Mouse (Mus musculus) skeletal muscle tissue, adult 2 months (tissue): ENCODE measurements around the gene P4ha3.

ENCODE experiments used
- DNase-seq: peaks from one replicate; pipeline ENCODE4 v3.0.0-alpha.2; 2012; ENCODE audit warnings: low read depth, low spot score

P4ha3 gene

GRCm38 (mm10) chr7:100305894-100306293 is 20.6 kb downstream of the P4ha3 start:
- DNase-seq: no peak

DNA sequence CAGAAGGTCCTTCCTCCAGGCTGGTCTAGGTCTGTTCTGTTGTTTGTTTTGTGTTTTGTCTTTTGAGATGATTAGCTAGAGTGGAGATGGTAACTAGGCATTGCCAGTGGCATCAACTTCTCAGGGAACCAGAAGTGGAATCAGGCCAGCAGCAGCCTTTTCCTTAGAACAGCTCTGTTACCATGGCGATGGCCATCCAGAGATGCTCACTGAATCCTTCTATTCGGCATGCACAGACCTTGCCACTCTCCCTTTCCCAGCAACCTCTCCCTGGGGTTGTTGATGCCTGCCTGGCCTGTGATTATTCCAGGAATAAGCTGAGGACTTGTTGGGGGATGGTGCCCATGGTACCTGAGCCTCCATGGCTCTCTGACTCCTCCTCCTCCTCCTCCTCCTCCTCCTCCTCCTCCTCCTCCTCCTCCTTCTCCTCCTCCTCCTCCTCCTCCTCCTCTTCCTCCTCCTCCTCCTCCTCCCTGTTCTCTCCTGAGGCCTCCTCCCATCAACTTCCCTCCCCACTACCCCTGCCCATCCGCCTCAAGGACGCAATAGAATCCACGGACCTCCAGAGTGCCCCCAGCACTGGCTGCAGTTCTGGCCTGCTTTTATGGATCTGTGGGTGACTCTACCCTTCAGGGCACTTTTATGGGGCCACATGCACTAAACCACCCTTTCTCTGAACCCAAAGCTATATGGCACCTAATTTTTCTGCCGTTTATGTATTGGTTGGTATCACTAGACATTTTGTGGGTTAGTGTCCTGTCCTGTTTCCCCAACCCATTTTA is 22.7 kb downstream of the P4ha3 start:
- no peak for DNase-seq

DNA sequence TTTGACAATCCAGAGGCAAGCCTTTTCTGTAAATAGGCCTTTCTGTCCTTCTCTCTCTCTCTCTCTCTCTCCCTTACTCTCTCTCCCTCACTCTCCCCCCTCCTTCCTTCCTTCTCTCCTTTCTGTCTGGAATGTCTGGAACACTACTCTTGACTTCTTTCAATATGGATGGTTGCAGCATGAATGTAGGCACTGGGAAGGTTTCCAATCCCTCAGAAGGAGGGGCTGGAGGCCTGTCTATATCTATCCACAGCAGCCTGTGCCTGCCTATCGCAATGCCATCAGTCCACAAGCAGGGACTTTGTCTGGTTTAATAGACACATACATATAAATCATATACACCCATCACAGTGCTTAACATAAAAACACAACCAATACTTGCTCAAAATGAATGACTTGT is 23.9 kb downstream of the P4ha3 start:
- DNase-seq: no peak

- DNase-seq: no peak
These were observed 24.4 kb downstream of the P4ha3 start for GRCm38 (mm10) chr7:100309679-100310078.

DNA sequence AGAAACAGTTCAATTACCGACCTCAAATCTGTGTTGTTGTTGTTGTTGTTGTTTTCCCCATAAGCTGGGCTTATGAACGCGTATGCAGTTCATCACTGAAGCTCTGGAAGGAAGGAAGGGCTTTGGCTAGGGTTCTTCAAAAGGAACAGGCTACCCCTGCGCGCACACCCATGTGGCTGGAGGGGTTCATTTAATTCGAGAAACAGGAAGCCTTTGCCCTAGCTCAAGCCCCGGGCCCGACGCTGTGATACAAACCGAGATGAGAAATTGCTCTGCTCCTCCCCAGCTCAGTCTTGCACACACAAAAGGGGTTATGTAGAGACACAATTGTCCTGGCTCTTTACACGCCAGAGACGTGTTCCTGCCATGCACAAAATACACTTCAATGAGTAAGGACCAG is 25.0 kb downstream of the P4ha3 start:
- no peak for DNase-seq

DNA sequence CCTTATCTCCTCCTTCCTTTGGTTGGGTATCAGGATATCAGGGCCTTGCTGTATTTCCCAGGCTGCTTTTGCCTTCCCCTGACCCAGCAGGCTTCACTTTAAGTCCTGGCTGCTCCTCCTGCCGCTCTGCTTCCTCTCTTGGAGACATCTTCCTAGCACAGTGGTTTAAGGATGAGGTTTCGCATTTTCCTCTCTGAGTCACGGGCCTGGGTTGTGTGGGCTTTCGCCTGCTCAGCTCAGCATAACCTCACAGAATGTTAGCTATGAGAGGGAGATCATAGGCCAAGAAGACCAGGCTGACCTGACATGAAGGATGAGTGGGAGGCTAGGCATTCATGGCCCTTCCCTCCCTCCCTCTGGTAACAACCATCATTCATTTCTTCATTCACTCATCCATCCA is 27.4 kb downstream of the P4ha3 start:
- no peak for DNase-seq

GRCm38 (mm10) chr7:100316924-100317323 is 31.6 kb downstream of the P4ha3 start:
- no peak for DNase-seq

DNA sequence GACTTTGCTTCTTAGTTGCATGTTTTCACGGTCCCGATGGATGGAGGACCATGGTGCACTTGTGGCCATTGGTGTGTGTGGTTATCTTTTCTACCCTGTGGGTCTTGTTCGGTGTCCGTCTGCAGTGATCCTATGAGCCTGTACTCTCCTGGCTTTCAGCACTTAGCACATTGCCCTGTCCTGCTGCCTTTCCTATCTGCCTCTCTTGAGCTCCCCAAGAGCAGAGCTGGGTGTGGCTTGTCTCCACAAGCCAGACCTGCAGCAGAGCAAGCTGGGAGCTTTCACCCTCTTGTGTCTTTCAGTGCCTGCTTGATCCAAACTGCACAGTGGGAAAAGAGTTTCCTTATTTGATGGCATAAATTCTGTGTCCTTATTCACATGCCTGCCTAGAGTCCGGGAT is 32.2 kb downstream of the P4ha3 start:
- no peak for DNase-seq

DNA sequence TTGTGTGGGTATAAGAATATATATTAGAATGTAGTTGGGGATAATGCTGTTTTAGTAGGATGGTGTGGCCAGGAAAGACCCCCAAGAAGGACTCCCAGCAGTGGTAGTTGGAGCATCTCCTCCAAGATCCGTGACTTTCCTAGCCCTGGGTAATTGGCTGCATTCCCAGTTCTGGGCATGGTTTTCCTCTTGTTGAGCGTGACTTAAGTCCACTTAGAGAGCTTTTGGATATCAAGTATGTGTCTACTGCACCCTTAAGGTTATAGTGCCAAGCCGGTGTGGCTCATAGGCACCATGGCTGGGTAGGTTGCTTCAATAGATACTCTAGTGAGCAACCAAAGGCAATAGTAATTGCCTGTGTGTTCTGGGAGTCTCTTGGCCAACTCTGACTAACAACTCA is 38.4 kb downstream of the P4ha3 start:
- DNase-seq: no peak

DNA sequence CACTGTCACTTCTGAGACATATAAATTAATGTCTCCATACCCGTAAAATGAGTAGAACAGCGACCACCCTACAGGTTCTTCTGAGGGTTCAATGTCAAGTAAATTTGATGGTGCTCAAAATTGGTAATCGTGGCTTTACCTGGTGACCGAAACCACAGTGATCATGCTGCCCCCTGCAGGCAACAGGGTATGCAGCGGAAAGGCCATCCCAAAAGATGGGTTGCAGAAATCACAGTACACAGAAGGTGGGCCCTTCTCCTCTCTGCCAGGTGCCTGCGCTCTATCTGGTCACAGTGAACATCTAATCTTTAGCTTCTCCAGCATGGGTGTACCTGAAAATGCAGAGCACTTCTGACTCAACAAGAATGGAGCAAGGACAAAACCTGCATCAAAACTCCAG is 40.2 kb downstream of the P4ha3 start:
- no peak for DNase-seq

- no peak for DNase-seq
These were observed 42.2 kb downstream of the P4ha3 start for GRCm38 (mm10) chr7:100327514-100327913.

DNA sequence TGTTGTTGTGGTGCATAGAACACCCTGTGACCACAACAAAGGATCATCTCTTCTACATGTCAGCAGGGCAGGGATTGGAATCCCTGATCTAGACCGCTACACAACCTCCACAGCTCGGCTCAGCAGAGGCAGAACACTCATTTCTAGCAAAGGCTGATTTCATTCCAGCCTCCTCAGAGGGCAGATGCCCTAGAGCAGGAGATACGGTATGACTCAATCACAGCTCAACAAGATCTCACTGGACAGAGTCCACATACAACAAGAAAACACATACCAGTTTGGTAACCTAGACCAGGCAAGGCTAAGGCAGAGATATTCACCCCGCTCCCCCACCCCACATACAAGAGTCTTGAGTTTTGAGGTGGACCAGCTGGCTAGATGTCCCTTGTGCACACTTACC is 43.3 kb downstream of the P4ha3 start:
- DNase-seq: no peak

GRCm38 (mm10) chr7:100331269-100331668 is 45.9 kb downstream of the P4ha3 start:
- no peak for DNase-seq

DNA sequence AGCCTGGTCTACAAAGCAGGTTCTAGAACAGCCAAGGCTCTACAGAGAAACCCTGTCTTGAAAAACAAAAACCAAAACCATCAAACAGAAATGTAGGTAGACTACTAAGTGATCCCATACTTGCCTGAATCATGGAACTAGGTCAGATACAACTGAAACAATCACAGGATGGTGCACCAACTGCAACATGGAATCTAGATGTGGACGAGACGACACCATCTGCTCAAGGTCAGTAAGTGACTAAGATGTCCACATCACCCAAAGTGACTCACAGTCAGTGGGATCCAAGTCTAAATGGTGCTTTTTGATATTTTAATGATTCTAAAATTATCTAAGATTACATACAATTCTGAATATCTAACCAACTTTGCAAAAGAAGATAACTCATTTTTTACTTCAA is 50.6 kb downstream of the P4ha3 start:
- DNase-seq: no peak

- DNase-seq: peak; percentile 40
These were observed 69.7 kb downstream of the P4ha3 start for GRCm38 (mm10) chr7:100354984-100355383.

DNA sequence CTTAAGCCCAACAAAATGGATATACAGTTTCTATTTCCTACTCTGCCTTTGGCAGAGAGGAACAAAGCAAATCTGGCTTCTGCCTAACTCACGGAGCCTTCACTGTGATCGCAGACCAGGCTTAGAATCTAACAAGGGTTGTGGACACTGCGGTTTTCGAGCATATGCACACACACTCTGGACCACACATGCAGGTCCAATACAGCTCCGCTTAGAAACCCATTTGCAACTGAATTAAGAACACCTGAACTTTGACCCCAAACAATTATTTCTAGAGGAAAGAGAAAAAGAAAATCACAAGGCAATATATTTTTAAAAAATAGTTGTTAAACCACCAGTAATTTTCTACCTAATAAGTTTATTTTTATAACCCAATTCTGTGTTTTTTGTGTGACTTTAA is 71.0 kb downstream of the P4ha3 start:
- no peak for DNase-seq

GRCm38 (mm10) chr7:100356768-100357167 is 71.4 kb downstream of the P4ha3 start:
- DNase-seq: no peak

DNA sequence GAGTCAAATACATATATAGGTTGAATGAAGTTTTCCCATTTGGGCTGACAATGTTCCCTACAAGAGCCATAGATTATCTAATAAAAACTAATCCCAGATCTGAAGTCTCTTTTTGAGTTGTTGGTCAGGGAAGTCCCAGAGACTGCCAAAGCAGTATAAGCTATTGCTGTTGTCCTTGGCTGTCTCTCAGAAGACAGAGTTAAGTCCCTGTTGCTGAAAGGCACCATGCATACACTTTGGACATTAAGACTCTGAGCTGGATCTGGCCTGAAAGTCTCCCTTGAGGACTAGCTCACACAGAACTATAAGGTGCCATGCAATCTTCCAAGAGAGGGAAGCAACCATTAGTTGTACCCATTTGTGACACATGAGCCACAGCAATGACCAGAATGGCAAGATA is 72.5 kb downstream of the P4ha3 start:
- no peak for DNase-seq

DNA sequence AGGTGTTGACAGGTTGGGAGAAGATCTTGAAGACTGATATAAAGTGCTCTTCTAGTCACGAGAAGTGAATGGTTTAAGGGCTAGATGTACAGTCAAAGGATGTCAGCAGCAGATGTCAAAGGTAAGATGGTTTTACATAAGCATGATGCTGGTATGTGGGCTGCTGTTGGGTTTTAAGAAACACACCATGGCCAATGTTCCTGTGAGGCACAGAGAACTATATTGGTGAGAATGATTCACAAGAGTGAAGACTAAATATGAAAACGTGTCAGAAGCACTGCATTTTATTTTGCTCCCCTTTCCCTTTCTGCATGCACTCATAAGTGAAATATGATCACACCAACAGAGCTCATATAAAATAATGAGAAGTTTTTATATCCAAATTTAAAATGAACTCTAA is 77.8 kb downstream of the P4ha3 start:
- DNase-seq: no peak

- no peak for DNase-seq
These were observed 79.6 kb downstream of the P4ha3 start for GRCm38 (mm10) chr7:100364888-100365287.
